Mouse (Mus musculus): ENCODE data around the gene Nsun7.

DNA sequence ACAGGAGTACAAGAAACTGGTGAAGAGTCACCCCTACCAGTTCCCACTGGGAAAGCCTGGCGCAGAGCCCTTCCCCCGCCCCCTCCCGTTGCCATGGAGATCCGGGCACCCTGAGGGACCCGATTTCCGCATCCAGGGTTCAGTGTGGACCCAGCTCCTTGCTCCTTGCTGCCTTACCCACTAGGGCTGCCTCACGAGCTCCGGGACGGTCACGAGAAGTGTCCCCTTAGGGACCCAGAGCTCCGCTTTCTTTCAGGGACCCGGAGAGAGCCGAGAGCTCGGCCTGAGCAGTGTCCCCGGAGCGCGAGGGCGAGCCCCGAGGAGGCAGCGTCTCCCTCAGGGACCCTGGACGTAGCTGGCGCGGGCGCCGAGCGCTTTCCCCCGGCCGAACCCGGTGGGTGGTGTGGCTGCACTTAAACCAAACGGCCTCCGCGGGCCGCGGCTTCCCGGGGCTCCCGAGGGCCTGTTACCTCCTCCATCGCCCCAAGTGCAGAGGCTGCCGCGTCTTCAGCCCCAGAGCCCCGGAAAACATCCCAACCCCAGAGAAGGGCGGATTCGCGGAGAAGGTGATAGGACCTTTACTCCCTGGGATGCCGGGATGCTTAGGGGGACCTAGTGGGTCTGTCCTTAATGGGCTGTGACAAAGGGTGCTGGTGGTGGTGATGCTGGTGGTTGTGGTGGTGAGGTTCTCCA lies at the start of gene Nsun7:
- TF ChIP-seq CTCF (IDR thresholded peaks at IDR 0.05; ENCODE audit: control insufficient read depth, insufficient read depth, insufficient replicate concordance, low read depth, low read length), result 0 out of 2 replicates have a peak, but pooled peaks have one; percentile 10
- TF ChIP-seq POLR2A (IDR thresholded peaks at IDR 0.05; ENCODE audit: control insufficient read depth, low read depth, low read length), result peak; percentile 55; the same call in 1 of the 2 replicates
